Mouse (Mus musculus) cortical plate, adult 2 months (tissue): ENCODE measurements at regions not wholly inside any gene's neighbourhood (a gene's known extent, or its start where the extent isn't known, plus 50 kb on each side); places are given as distances from the start of the nearest gene placed in this dataset.

Source experiments
- CTCF ChIP-seq: fragments of 200-500 bp; IDR thresholded peaks from 2 replicates; pipeline ENCODE4 v1.5.1; 2011; ENCODE audit warnings: mild to moderate bottlenecking, control low read depth, low read length; ENCODE audit not compliant: insufficient read depth; ENCODE audit errors: extremely low read depth
- POLR2A ChIP-seq: fragments of 200-500 bp; IDR thresholded peaks from 2 replicates; pipeline ENCODE4 v1.6.1; 2011; ENCODE audit warnings: mild to moderate bottlenecking, low read length, control low read depth; ENCODE audit not compliant: insufficient read depth; ENCODE audit errors: extremely low read depth

DNA sequence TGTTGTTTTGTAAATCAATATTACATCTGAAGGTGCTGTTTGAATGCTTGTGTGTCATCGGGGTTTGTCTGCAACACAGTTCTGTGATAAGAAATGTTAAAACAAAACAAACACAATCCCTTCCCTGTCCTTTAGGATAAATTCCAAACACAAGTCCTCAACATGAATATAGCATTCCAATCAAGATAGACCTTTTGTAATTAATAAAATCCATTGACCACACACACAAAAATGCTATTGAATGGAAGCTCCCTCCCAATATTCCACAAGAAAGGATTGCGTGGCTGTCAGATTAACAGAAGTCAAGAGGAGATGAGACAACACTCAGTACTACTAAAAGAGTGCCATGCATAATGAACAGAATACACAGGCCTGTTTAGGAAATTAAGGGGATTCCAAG, 843.5 kb downstream of the 5730522E02Rik start:
- TF ChIP-seq POLR2A (no peak), CTCF (no peak)
